Mouse (Mus musculus) embryonic facial prominence, embryonic 14.5 days (tissue): ENCODE data around the gene Rdh11. TPM values are rescaled to one million over a fixed set of nuclear protein-coding genes. Genes with fewer than 3 reads are reported as not detected.
"Not testable (repeated sequence)": the region's sequence is repeated elsewhere in the genome, so short reads cannot be mapped to it uniquely, and the experiment has no call there.

Experiments
- ATAC-seq: fragments of 200-750 bp; cut with Nextera tagmentation; 2 replicates; pipeline ENCODE4 v1.8.0; 2017; ENCODE audit warnings: low read depth, moderate number of reproducible peaks, moderate TSS enrichment
- DNase-seq: peaks from one replicate; pipeline ENCODE4 v3.0.0-alpha.2; 2015; ENCODE audit warnings: low spot score
- H3K27ac ChIP-seq: fragments of 300-500 bp; sonication (generic); replicated peaks from 2 replicates; pipeline ENCODE4 v1.5.1; 2014; ENCODE audit warnings: low read depth, mild to moderate bottlenecking, low read length, moderate library complexity
- H3K27me3 ChIP-seq: fragments of 300-500 bp; sonication (generic); replicated peaks from 2 replicates; pipeline ENCODE4 v1.6.1; 2014; ENCODE audit warnings: low read length; ENCODE audit not compliant: control insufficient read depth, insufficient read depth
- H3K36me3 ChIP-seq: fragments of 300-500 bp; sonication (generic); 2 replicates; pipeline ENCODE4 v1.6.1; 2014; ENCODE audit warnings: low read length, mixed read lengths; ENCODE audit not compliant: control insufficient read depth, insufficient read depth
- H3K4me1 ChIP-seq: fragments of 300-500 bp; sonication (generic); 2 replicates; pipeline ENCODE4 v1.6.1; 2014; ENCODE audit warnings: antibody characterized with exemption, low read length; ENCODE audit not compliant: control insufficient read depth, insufficient read depth
- H3K4me2 ChIP-seq: fragments of 300-500 bp; sonication (generic); 2 replicates; pipeline ENCODE4 v1.6.1; 2014; ENCODE audit warnings: low read depth, mild to moderate bottlenecking, low read length, moderate library complexity, mixed read lengths
- H3K4me3 ChIP-seq: fragments of 300-500 bp; sonication (generic); 2 replicates; pipeline ENCODE4 v1.5.1; 2014; ENCODE audit warnings: low read depth, mild to moderate bottlenecking, low read length
- H3K9ac ChIP-seq: fragments of 300-500 bp; sonication (generic); 2 replicates; pipeline ENCODE4 v1.6.1; 2014; ENCODE audit warnings: low read depth, mild to moderate bottlenecking, low read length, moderate library complexity, mixed read lengths
- H3K9me3 ChIP-seq: fragments of 300-500 bp; sonication (generic); 2 replicates; pipeline ENCODE4 v1.6.1; 2016; ENCODE audit warnings: low read length; ENCODE audit not compliant: control insufficient read depth
- WGBS: fragments of 180-500 bp; shearing (Covaris S2); extraction: QIAGEN DNeasy Blood & Tissue Kit; methylation state at CpG from one replicate; pipeline ENCODE4 v1.1.7; 2014; 5-methylcytosine and 5-hydroxymethylcytosine counted together
- polyA plus RNA-seq: library from polyadenylated mRNA; unstranded; fragments of >200 nt; fragmentation: Nextera tagmentation; extraction: Ambion mirVana; gene quantifications from 2 replicates; pipeline ENCODE4 v1.2.1, GENCODE M21; 2014

Gene Rdh11
- polyA plus RNA-seq, 1 experiment from 2014 or later, result 25.7 TPM

GRCm38 (mm10) chr12:79191701-79192100, 392 bp downstream of the Rdh11 start:
- WGBS, result 5% methylated on average over 14 of the region's 14 CpGs
- DNase-seq, result peak; percentile 93
- peak overlapping the region; percentile 45; the same call in 1 of the 2 replicates for H3K27ac ChIP-seq

DNA sequence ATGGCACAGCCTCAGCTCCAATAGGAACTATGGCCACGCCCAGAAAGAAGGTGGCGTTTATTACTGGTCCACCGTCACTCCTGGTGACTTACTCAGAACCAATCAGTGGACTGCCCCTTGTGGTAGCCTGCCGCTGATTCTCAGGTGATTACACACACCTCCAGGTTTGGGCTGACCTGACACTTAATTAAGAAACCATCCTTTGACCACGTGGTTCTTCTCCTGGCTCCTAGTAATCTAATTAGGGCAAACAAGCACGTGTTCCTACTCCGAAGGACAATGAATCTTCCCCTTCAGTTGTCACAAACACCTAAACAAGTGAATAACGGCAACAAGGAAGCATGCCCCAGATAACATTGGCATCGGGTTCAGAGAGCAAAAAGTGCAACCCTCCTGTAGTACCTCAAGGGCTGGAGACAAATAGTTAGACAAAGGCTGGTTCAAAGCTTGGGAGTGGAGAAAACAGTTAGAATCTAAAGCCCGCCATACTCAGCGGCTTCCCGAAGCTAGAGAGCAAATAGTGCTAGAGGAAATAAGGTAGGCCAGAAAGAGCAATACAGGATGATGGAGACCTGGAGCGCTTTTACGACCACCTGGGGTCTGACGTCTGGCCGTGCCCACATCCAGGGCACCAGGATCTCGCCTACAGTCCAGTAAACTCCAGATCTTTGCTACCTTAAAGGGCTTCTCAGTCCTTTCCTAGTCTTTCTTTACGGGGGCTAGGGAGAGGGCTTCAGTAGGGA, 991 bp downstream of the Rdh11 start:
- Histone ChIP-seq H3K27ac (peak overlapping the region; percentile 45; the same call in 1 of the 2 replicates), H3K4me2 (peak overlapping the region; percentile 86), H3K9me3 (no peaks in the 10 kb centered on the region), H3K36me3 (peaks cover 25% of the 10 kb centered on the region), H3K4me1 (peaks cover 8% of the 10 kb centered on the region; the same call in 1 of the 2 replicates), H3K27me3 (no peaks in the 10 kb centered on the region), H3K4me3 (peak overlapping the region; percentile 68), H3K9ac (peak overlapping the region; percentile 78)
- ATAC-seq, result peak; percentile 91
- 0% methylated on average over 18 of the region's 18 CpGs for WGBS
- peak; percentile 93 for DNase-seq

More at GRCm38 (mm10) chr12:79191701-79192100, 392 bp downstream of the Rdh11 start:
- H3K9me3 ChIP-seq, result no peaks in the 10 kb centered on the region
- H3K36me3 ChIP-seq, result peaks cover 19% of the 10 kb centered on the region
- ATAC-seq, result peak; percentile 90
- H3K4me1 ChIP-seq, result peaks cover 8% of the 10 kb centered on the region; the same call in 1 of the 2 replicates
- H3K4me2 ChIP-seq, result peak overlapping the region; percentile 86
- no peaks in the 10 kb centered on the region for H3K27me3 ChIP-seq
- peak overlapping the region; percentile 68 for H3K4me3 ChIP-seq
- peak overlapping the region; percentile 78 for H3K9ac ChIP-seq

DNA sequence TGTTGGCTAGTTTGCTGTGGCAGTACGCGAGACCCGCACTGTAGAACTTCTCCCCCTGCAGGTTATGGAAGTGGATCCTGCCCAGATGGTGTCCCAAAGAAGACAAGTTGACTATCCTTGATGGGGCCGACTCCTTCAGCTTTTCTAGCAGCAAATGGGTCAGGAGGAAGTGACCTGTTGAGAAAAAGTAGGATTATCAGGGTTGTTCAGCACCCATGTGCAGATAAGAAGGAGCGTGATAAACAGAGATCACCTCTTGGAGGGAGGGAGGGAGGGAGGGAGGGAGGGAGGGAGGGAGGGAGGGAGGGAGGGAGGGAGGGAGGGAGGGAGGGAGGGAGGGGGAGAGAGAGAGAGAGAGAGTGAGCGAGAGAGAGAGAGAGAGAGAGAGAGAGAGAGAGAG, 6.9 kb downstream of the Rdh11 start:
- not testable (repeated sequence) for ATAC-seq, H3K27me3 ChIP-seq, H3K4me2 ChIP-seq, H3K27ac ChIP-seq, H3K9ac ChIP-seq, DNase-seq, H3K4me1 ChIP-seq, H3K4me3 ChIP-seq, H3K9me3 ChIP-seq
- 92% methylated on average over 5 of the region's 6 CpGs for WGBS
- H3K36me3 ChIP-seq, result peaks cover 71% of the 10 kb centered on the region

DNA sequence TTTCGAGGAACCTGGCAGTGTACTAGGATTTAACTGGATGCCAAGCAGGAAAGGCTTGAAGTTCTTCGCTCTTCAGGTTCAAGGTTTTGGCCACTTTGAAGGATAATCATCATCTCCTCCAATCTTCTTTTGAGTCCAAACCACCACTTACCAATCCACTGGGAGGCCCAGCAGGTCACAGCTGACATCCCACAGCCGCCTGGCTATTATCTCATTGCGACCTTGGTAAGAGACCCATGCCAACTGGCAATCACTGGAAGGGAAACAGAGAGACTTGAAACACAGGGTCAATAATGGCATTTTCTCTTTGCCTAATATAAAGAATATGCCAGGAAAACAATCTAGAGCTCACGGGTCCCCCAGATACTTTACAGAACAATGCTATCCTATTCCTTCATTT, 16.1 kb downstream of the Rdh11 start:
- H3K27me3 ChIP-seq, result no peaks in the 10 kb centered on the region
- no peaks in the 10 kb centered on the region for H3K9me3 ChIP-seq
- no peak overlapping the region for H3K9ac ChIP-seq
- WGBS, result 87% methylated on average over 5 of the region's 5 CpGs
- no peak overlapping the region for H3K27ac ChIP-seq
- no peak for DNase-seq
- H3K4me2 ChIP-seq, result no peak overlapping the region
- no peak overlapping the region for H3K4me3 ChIP-seq
- H3K36me3 ChIP-seq, result peaks cover 25% of the 10 kb centered on the region
- ATAC-seq, result no peak
- H3K4me1 ChIP-seq, result peaks cover 5% of the 10 kb centered on the region; the same call in 1 of the 2 replicates

DNA sequence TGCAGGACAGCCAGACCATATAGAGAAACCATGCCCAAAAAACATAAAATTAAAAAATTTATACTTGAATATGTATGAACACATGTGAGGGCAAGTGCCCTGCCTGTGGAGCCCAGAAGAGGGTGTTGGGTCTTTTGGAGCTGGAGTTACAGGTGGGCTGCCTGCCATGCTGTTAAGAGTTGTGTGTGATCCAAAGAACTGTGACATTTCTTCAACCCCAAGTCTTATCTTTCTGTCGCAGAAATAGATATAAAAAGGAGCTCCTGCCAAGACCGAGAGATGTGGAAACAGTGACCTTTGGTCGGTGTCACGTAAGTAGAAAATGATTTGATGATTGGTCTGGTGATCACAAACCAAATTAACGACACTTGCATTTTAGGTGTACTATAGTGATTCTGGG, 18.4 kb downstream of the Rdh11 start:
- 87% methylated on average over 5 of the region's 5 CpGs for WGBS
- Histone ChIP-seq H3K4me3 (no peak overlapping the region), H3K9ac (no peak overlapping the region), H3K27ac (no peak overlapping the region), H3K27me3 (no peaks in the 10 kb centered on the region), H3K36me3 (peaks cover 19% of the 10 kb centered on the region), H3K4me2 (no peak overlapping the region), H3K4me1 (peaks cover 5% of the 10 kb centered on the region; the same call in 1 of the 2 replicates), H3K9me3 (no peaks in the 10 kb centered on the region)
- no peak for ATAC-seq
- no peak for DNase-seq

GRCm38 (mm10) chr12:79172019-79172941, 19.8 kb downstream of the Rdh11 start, which contains the start of gene Vti1b:
Vti1b (minus strand) TSS chr12:79172667.
- Histone ChIP-seq H3K4me1 (peaks cover 5% of the 10 kb centered on the region; the same call in 1 of the 2 replicates), H3K9me3 (no peaks in the 10 kb centered on the region), H3K36me3 (peaks cover 19% of the 10 kb centered on the region), H3K27ac (peak within 1 kb of the TSS; percentile 93), H3K27me3 (no peaks in the 10 kb centered on the region), H3K9ac (peak within 1 kb of the TSS; percentile 90), H3K4me2 (peak within 1 kb of the TSS; percentile 72), H3K4me3 (peak within 1 kb of the TSS; percentile 70)
- WGBS, result 1% methylated on average over 38 of the region's 73 CpGs
- DNase-seq (peak; percentile 95), ATAC-seq (peak; percentile 98)

DNA sequence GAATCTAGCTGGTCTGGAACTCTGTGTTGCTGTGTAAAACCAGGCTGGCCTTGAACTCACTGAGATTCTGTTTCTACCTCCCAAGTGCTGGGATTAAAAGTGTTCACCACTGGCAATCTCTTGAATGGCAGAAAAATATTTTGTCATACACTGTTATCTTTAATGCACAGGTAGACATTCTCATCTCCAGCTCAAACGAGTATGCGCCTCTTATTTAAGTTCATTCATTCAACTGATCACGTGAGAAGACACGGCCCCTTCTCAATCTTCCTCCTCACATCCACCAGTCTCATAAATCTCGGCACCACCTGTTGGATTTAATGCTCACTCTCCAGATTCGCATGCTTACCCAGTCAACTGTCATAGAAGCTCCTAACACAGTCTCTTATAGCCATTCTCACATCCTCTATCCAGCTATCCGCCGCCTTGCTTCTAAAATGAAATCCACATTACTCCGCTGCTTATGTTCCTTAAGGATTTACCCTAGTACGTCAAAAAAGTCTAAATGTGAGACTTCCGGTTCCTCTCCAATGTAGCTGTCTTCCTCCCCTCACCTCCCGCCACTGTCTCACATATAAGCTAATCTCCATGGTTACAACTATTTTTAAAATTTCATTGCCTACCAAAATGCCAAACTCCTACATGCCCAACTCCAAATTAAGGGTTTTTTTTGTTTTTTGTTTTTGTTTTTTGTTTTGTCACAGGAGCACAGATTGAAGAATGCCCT, 20.7 kb downstream of the Rdh11 start:
- Histone ChIP-seq H3K27ac (peak overlapping the region; percentile 93; the same call in 1 of the 2 replicates), H3K9ac (peak overlapping the region; percentile 90), H3K4me3 (peak overlapping the region; percentile 70), H3K4me1 (peaks cover 5% of the 10 kb centered on the region; the same call in 1 of the 2 replicates), H3K36me3 (peaks cover 11% of the 10 kb centered on the region), H3K4me2 (peak overlapping the region; percentile 72), H3K27me3 (no peaks in the 10 kb centered on the region), H3K9me3 (no peaks in the 10 kb centered on the region)
- WGBS, result 33% methylated on average over 12 of the region's 12 CpGs
- no peak for ATAC-seq
- DNase-seq, result no peak

DNA sequence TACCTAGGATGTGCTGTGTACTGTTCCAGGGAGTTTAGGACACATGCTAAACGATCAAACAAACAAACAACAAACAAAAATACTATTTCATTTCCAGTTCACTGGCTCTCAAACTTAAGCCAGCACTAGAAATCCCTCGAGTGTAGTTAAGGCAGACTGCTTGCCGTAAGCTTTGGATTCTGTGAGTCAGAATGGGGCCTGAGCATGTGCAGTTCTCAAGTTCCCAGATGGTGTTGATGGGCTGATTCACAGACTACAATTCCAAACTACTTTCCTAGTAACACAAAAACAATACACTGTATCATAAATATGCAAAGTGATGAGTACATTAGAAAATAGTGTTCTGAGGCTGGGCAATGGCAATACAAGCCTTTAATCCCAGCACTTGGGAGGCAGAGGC, 21.7 kb downstream of the Rdh11 start:
- Histone ChIP-seq H3K4me2 (no peak overlapping the region), H3K4me3 (no peak overlapping the region), H3K27me3 (no peaks in the 10 kb centered on the region), H3K9me3 (no peaks in the 10 kb centered on the region), H3K9ac (no peak overlapping the region), H3K27ac (no peak overlapping the region), H3K4me1 (peaks cover 5% of the 10 kb centered on the region; the same call in 1 of the 2 replicates), H3K36me3 (peaks cover 8% of the 10 kb centered on the region)
- DNase-seq (no peak), ATAC-seq (no peak)
- 69% methylated on average over 3 of the region's 3 CpGs for WGBS
